Mouse (Mus musculus) intestine, embryonic 16.5 days (tissue): ENCODE results near the gene Bcdin3d. TPM values are rescaled to one million over a fixed set of nuclear protein-coding genes. Genes with fewer than 3 reads are reported as not detected.

ENCODE experiments used
- ATAC-seq: fragments of 200-750 bp; cut with Nextera tagmentation; 2 replicates; pipeline ENCODE4 v1.8.0; 2017; ENCODE audit warnings: moderate TSS enrichment, moderate library complexity
- H3K27ac ChIP-seq: fragments of 300-500 bp; sonication (generic); 2 replicates; pipeline ENCODE4 v1.5.1; 2014; ENCODE audit warnings: mild to moderate bottlenecking, low read length
- H3K27me3 ChIP-seq: fragments of 300-500 bp; sonication (generic); replicated peaks from 2 replicates; pipeline ENCODE4 v1.6.1; 2014; ENCODE audit warnings: low read length, control low read depth, mixed read lengths; ENCODE audit not compliant: control insufficient read depth, insufficient read depth
- H3K36me3 ChIP-seq: fragments of 300-500 bp; sonication (generic); 2 replicates; pipeline ENCODE4 v1.6.1; 2014; ENCODE audit warnings: low read length, control low read depth; ENCODE audit not compliant: control insufficient read depth, insufficient read depth
- H3K4me1 ChIP-seq: fragments of 300-500 bp; sonication (generic); 2 replicates; pipeline ENCODE4 v1.6.1; 2014; ENCODE audit warnings: low read length, control low read depth, mixed read lengths; ENCODE audit not compliant: control insufficient read depth, insufficient read depth
- H3K4me2 ChIP-seq: fragments of 300-500 bp; sonication (generic); 2 replicates; pipeline ENCODE4 v1.6.1; 2014; ENCODE audit warnings: low read depth, low read length, control low read depth
- H3K4me3 ChIP-seq: fragments of 300-500 bp; sonication (generic); 2 replicates; pipeline ENCODE4 v1.5.1; 2014; ENCODE audit warnings: mild to moderate bottlenecking, low read length
- H3K9ac ChIP-seq: fragments of 300-500 bp; sonication (generic); 2 replicates; pipeline ENCODE4 v1.6.1; 2014; ENCODE audit warnings: low read depth, low read length
- H3K9me3 ChIP-seq: fragments of 300-500 bp; sonication (generic); 2 replicates; pipeline ENCODE4 v1.6.1; 2016; ENCODE audit warnings: low read length, control low read depth; ENCODE audit not compliant: control insufficient read depth
- WGBS: fragments of 180-500 bp; shearing (Covaris S2); extraction: QIAGEN DNeasy Blood & Tissue Kit; methylation state at CpG from one replicate; pipeline ENCODE4 v1.1.7; 2014; 5-methylcytosine and 5-hydroxymethylcytosine counted together
- polyA plus RNA-seq: library from polyadenylated mRNA; unstranded; fragments of >200 nt; fragmentation: Nextera tagmentation; extraction: Ambion mirVana; gene quantifications from 2 replicates; pipeline ENCODE4 v1.2.1, GENCODE M21; 2015

Gene Bcdin3d
- polyA plus RNA-seq, 1 experiment from 2014 or later, result 14.3 TPM

DNA sequence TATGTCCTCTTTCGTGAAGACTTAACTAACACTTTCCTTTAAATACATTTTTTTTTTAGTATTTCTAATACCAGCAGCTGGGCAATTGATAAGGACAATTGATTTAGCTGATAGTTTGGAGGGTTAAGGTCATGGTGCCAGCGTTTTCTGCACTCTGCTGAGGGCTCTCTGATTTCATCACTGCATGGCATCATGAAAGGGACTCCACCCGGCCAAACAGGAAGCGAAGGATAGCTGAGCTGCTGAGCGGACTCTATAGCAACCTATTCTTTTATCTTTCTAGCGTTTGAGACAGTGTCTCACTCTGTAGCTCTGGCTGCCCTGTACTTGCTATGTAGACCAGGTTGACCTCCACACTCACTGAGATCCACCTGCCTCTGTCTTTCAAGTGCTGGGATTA, 10.2 kb upstream of the Bcdin3d start:
- H3K27ac ChIP-seq, result no peak overlapping the region
- no peaks in the 10 kb centered on the region for H3K27me3 ChIP-seq
- no peak overlapping the region for H3K4me3 ChIP-seq
- H3K9me3 ChIP-seq, result no peaks in the 10 kb centered on the region
- H3K4me1 ChIP-seq, result no peaks in the 10 kb centered on the region
- no peak overlapping the region for H3K4me2 ChIP-seq
- WGBS, result 68% methylated on average over 6 of the region's 6 CpGs
- no peak overlapping the region for H3K9ac ChIP-seq
- no peaks in the 10 kb centered on the region for H3K36me3 ChIP-seq
- no peak for ATAC-seq

DNA sequence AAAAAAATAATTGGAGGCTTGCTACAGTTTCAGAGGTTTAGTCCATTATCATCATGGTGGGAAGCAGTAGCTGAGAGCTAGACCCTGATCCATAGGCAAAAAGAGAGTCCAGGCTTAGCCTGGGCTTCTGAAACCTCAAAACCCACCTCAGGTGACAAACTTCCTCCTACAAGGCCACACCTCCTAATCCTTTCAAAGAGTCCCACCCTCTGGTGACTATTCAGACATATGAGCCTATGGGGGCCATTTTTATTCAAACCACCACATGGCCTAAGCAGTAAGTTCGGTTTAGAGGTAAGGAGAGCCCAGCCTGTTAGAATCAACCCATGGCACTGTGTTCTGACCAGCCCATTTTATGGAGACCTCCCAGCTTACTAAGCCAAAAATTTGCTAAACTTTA, 1.3 kb upstream of the Bcdin3d start:
- H3K4me1 ChIP-seq, result peaks cover 9% of the 10 kb centered on the region
- H3K27ac ChIP-seq, result no peak overlapping the region
- H3K4me2 ChIP-seq, result no peak overlapping the region
- no peak overlapping the region for H3K9ac ChIP-seq
- H3K9me3 ChIP-seq, result no peaks in the 10 kb centered on the region
- 83% methylated on average over 1 of the region's 1 CpGs for WGBS
- no peak overlapping the region for H3K4me3 ChIP-seq
- no peaks in the 10 kb centered on the region for H3K27me3 ChIP-seq
- no peak for ATAC-seq
- no peaks in the 10 kb centered on the region for H3K36me3 ChIP-seq

DNA sequence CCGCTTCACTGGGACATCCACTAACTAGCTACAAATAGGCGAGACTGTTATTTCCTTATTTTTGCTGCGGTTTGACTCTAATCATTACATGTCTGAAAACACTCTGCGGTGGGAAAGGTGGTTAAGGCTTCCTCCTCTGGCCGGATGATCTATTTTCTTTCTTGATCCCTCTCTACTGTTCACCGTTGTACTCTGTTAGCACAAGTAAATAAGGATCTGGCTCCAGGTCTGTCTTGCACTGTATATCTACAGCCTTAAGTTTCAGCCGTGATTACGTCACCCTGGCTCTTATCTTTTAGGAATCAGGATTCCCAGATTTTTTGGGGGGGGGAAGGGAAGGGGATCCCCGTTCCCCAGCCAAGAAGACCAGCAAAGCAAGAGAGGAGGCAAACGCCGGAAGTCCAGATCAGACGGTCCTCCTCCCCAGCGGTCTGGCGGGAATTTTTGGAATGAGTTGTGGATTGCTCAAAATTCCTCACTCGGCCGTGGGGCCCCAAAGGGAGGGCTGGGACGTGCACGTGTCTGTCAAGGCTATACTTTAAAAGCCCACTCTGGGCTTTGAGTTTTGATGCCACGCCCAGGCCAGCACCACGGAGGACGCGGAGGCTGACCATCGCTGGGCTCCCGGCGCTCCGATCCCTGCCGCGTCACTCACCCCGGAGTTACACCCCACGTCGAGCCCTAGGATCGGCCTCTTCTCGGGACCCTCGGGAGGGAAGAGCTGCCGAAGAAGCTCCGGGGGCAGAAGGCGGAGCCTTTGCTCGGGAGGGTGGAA, 542 bp downstream of the Bcdin3d start:
- H3K4me3 ChIP-seq, result peak overlapping the region; percentile 93
- H3K36me3 ChIP-seq, result no peaks in the 10 kb centered on the region
- no peaks in the 10 kb centered on the region for H3K9me3 ChIP-seq
- peaks cover 12% of the 10 kb centered on the region for H3K4me1 ChIP-seq
- H3K9ac ChIP-seq, result peak overlapping the region; percentile 92
- peak; percentile 79 for ATAC-seq
- H3K4me2 ChIP-seq, result peak overlapping the region; percentile 79
- peak overlapping the region; percentile 95 for H3K27ac ChIP-seq
- no peaks in the 10 kb centered on the region for H3K27me3 ChIP-seq
- WGBS, result 3% methylated on average over 37 of the region's 38 CpGs

DNA sequence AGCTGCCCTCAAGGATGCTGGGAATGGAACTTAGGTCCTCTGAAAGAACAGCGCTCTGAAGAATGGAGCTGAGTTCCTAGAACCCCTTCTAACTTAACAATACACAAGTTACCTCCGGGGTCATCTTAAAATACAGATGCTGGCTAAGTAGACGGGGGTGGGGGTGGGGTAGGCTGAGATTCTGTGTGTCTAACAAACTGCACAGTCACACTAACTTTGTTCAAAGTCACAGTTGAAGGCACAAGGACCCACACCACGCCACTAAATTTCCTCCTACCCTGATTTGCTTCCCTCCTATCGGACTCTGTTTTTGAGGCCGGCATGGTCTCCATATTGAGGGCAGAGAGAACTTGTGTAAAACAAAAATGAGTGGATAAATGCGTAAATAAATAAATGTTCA, 1.6 kb downstream of the Bcdin3d start:
- ATAC-seq, result no peak
- H3K4me2 ChIP-seq, result no peak overlapping the region
- WGBS, result 91% methylated on average over 7 of the region's 7 CpGs

DNA sequence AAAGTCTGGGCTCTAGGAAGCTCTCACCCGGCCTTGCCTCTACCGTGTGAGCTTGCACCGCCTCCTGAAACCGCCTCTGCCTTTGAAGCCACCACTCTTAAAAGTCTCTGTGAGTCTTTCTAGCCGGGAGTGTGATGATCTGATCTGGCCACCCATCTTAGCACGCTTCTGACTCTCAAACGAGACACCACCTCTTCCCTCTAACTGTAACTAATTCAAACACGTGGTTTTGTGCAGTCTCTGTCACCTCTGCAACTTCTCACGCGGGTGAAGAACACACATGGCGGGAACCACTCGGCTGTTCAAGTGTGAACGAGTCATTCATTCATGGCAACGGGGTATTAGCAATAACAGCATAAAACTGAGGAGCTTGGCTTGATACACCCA, 2.9 kb downstream of the Bcdin3d start:
- Histone ChIP-seq H3K27me3 (no peaks in the 10 kb centered on the region), H3K4me3 (no peak overlapping the region), H3K9me3 (no peaks in the 10 kb centered on the region), H3K4me2 (no peak overlapping the region), H3K27ac (no peak overlapping the region), H3K4me1 (peaks cover 12% of the 10 kb centered on the region), H3K36me3 (no peaks in the 10 kb centered on the region), H3K9ac (no peak overlapping the region)
- 67% methylated on average over 14 of the region's 14 CpGs for WGBS
- ATAC-seq, result no peak

More for the DNA sequence above, 1.6 kb downstream of the Bcdin3d start:
- Histone ChIP-seq H3K36me3 (no peaks in the 10 kb centered on the region), H3K27me3 (no peaks in the 10 kb centered on the region), H3K9ac (no peak overlapping the region), H3K9me3 (no peaks in the 10 kb centered on the region), H3K4me1 (peaks cover 12% of the 10 kb centered on the region), H3K27ac (no peak overlapping the region), H3K4me3 (no peak overlapping the region)

DNA sequence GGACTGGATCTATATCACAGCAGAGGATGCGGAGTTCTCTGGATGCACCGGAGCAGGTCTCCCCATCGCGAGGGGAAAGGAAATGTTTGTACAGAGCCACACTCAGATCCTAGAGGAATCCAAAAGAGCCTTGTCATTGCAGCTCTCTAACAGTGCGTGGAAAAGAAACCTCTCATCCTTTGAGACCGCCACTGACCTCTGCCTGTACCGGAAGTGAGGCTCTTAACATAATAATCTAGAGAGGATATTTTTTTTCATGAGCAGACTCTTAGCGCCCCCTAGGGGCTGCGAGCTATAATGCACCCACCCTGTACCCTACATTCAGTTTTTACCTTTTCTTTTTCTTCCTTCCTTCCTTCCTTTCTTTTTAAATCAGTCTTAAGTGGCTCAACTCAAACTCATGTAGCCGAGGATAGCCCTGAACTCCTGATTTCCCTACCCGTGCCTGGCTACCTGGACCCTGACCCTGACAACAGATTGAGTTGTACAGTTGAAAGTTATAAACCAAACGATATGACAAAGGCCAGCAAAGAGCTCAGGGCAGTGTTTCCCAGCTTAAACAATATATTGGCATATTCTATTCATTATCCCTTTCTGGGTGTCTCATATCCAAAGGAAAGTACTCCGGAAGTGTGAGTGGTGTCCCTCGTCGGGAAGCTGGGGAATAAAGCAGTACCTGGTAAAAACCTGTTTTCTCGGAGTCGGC, 3.4 kb downstream of the Bcdin3d start:
- H3K4me2 ChIP-seq, result no peak overlapping the region
- no peak overlapping the region for H3K4me3 ChIP-seq
- no peaks in the 10 kb centered on the region for H3K9me3 ChIP-seq
- no peak for ATAC-seq
- H3K9ac ChIP-seq, result no peak overlapping the region
- peaks cover 12% of the 10 kb centered on the region for H3K4me1 ChIP-seq
- H3K36me3 ChIP-seq, result no peaks in the 10 kb centered on the region
- WGBS, result 55% methylated on average over 17 of the region's 17 CpGs
- H3K27me3 ChIP-seq, result no peaks in the 10 kb centered on the region
- H3K27ac ChIP-seq, result no peak overlapping the region; the same call in 1 of the 2 replicates

DNA sequence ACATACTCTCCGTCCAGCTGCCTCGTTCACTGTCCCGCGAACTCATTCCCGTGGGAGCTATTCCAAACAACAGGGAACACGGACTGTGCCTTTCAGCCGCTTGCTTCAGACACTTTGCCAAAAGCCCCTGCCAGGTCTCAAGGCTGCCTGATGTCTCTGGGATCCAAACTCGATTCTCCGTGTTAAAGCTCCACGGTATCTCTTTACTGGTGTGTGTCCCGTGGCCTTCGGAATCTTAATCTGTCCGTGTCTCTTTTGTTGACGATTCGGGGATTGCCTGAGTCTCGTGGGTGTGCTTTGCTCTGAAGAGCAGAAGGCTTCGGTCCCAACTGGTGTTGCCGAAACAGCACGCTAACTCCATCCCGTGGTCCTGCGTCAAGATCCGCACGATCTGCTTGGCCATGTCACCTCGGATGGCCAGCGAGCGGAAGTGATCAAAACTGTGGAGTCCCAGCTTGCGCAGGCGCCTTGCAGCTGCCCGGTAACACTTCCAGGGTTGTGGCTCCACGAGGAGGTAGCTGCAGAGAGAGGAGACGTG, 4.2 kb downstream of the Bcdin3d start:
- Histone ChIP-seq H3K9ac (no peak overlapping the region), H3K36me3 (no peaks in the 10 kb centered on the region)
- WGBS, result 85% methylated on average over 31 of the region's 31 CpGs

DNA sequence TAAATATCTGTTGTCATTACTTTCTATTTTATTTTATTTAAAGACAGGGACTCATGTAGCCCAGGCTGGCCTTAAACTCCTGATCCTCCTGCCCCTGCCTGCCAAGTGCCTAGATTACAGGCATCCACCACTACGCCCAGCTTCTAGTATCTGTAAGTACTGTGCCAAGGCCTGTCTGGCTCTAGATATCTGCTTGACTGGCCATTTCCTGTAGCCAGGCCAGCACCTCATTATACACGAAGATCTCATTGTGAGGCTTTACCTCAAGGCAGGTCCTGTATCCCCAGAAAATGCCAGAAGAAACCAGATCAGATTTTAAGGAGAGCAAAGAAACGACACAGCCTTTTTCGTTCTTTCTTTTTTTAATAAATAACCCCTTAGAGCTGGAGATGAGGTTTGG, 4.8 kb downstream of the Bcdin3d start:
- no peaks in the 10 kb centered on the region for H3K27me3 ChIP-seq
- H3K9me3 ChIP-seq, result no peaks in the 10 kb centered on the region
- H3K4me2 ChIP-seq, result no peak overlapping the region
- ATAC-seq, result no peak
- no peak overlapping the region for H3K27ac ChIP-seq
- no peak overlapping the region for H3K9ac ChIP-seq
- no peak overlapping the region for H3K4me3 ChIP-seq
- H3K36me3 ChIP-seq, result no peaks in the 10 kb centered on the region
- peaks cover 9% of the 10 kb centered on the region for H3K4me1 ChIP-seq
- 85% methylated on average over 4 of the region's 4 CpGs for WGBS

More for the DNA sequence above, 4.2 kb downstream of the Bcdin3d start:
- H3K4me2 ChIP-seq, result no peak overlapping the region
- H3K4me3 ChIP-seq, result no peak overlapping the region
- peaks cover 12% of the 10 kb centered on the region for H3K4me1 ChIP-seq
- ATAC-seq, result no peak
- H3K9me3 ChIP-seq, result no peaks in the 10 kb centered on the region
- H3K27ac ChIP-seq, result no peak overlapping the region
- H3K27me3 ChIP-seq, result no peaks in the 10 kb centered on the region

DNA sequence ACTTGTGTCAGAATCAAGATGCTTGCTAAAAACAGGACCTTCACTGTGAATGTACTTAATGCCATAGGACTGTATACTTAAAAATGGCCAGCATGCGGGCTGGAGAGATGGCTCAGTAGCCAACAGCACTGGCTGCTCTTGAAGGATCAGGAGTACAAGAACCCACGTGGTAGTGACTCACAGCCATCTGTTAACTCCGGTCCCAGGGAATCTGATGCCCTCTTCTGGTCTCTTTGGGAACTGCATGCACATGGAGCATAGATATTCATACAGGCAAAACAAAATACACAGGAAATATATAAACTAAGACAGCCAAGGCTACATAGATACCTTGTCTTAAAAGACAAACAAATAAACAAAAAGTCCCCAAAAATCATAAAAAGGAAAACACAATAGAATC, 5.5 kb downstream of the Bcdin3d start:
- ATAC-seq, result no peak
- 36% methylated on average over 3 of the region's 3 CpGs for WGBS
- no peak overlapping the region for H3K4me2 ChIP-seq
- H3K4me1 ChIP-seq, result peaks cover 9% of the 10 kb centered on the region
- H3K36me3 ChIP-seq, result no peaks in the 10 kb centered on the region
- H3K27me3 ChIP-seq, result no peaks in the 10 kb centered on the region
- no peak overlapping the region for H3K9ac ChIP-seq
- no peak overlapping the region for H3K4me3 ChIP-seq
- no peaks in the 10 kb centered on the region for H3K9me3 ChIP-seq
- no peak overlapping the region for H3K27ac ChIP-seq
